Mouse (Mus musculus) adrenal gland, postnatal 25 days (tissue): ENCODE data around the gene Wapl. TPM values are rescaled to one million over a fixed set of nuclear protein-coding genes. Genes with fewer than 3 reads are reported as not detected.

Source experiments
- DNase-seq: peaks from one replicate; pipeline ENCODE4 v3.0.0; 2021; ENCODE audit warnings: mixed read lengths
- total RNA-seq: library from RNA; stranded (reverse); gene quantifications from 2 replicates; pipeline ENCODE4 v1.2.3, GENCODE M21; 2021

Gene Wapl
- total RNA-seq, 1 experiment from 2014 or later = 92.9 TPM

GRCm38 (mm10) chr14:34773681-34774080 lies 100.0 kb downstream of the Wapl start:
- DNase-seq = no peak

GRCm38 (mm10) chr14:34774231-34774630 lies 100.5 kb downstream of the Wapl start:
- no peak for DNase-seq

GRCm38 (mm10) chr14:34776719-34777385 lies 103.1 kb downstream of the Wapl start:
- DNase-seq = no peak

GRCm38 (mm10) chr14:34777810-34778209 lies 104.1 kb downstream of the Wapl start:
- peak; percentile 7 for DNase-seq

- no peak for DNase-seq
These were observed 105.0 kb downstream of the Wapl start for GRCm38 (mm10) chr14:34778760-34779159.

- DNase-seq = no peak
These were observed 119.8 kb downstream of the Wapl start for GRCm38 (mm10) chr14:34793406-34794037.

Other genes starting within 250 kb of the Wapl start
- gene Bmpr1a, start 170.6 kb upstream of the Wapl start, total RNA-seq = 64.7 and 73.0 TPM in 2 replicates
- gene 9230112D13Rik, start 151.1 kb upstream of the Wapl start, total RNA-seq = not detected in 2 replicates
- 0.73 and 1.4 TPM in 2 replicates for gene Ldb3, start 85.2 kb upstream of the Wapl start, total RNA-seq
- not detected in 2 replicates for gene Opn4, start 73.8 kb upstream of the Wapl start, total RNA-seq
- 0.43 and 0.73 TPM in 2 replicates for gene Grid1, start 146.2 kb downstream of the Wapl start, total RNA-seq